Mouse (Mus musculus): ENCODE measurements around the gene Ttbk2. TPM values are rescaled to one million over a fixed set of nuclear protein-coding genes. Genes with fewer than 3 reads are reported as not detected.

Gene Ttbk2
- polyA plus RNA-seq, 1 experiment from 2014 or later = 5.2 TPM

- Histone ChIP-seq H3K36me3 (replicated peaks) (peaks cover 6% of the 10 kb centered on the region; the same call in 1 of the 2 replicates), H3K27me3 (ENCODE audit: poor library complexity, severe bottlenecking) (no peaks in the 10 kb centered on the region), H3K4me1 (no peaks in the 10 kb centered on the region), H3K27ac (no peak overlapping the region), H3K9me3 (no peaks in the 10 kb centered on the region), H3K4me3 (no peak overlapping the region)
- DNase-seq (ENCODE audit: extremely low spot score, low spot score) = no peak
- WGBS = 80% methylated on average over 5 of the region's 5 CpGs
These were observed 147.7 kb downstream of the Ttbk2 start for GRCm38 (mm10) chr2:120702675-120703074.

GRCm38 (mm10) chr2:120700379-120700885 is 150.0 kb downstream of the Ttbk2 start:
- no peaks in the 10 kb centered on the region for H3K27me3 ChIP-seq (ENCODE audit: poor library complexity, severe bottlenecking)
- no peak overlapping the region for H3K4me3 ChIP-seq
- H3K9me3 ChIP-seq = no peaks in the 10 kb centered on the region
- H3K4me1 ChIP-seq = no peaks in the 10 kb centered on the region
- peaks cover 21% of the 10 kb centered on the region for H3K36me3 ChIP-seq (replicated peaks)
- 85% methylated on average over 3 of the region's 3 CpGs for WGBS
- H3K27ac ChIP-seq = no peak overlapping the region
- no peak for DNase-seq (ENCODE audit: extremely low spot score, low spot score)

GRCm38 (mm10) chr2:120697767-120698166 is 152.6 kb downstream of the Ttbk2 start:
- H3K9me3 ChIP-seq = no peaks in the 10 kb centered on the region
- no peaks in the 10 kb centered on the region for H3K27me3 ChIP-seq (ENCODE audit: poor library complexity, severe bottlenecking)
- 88% methylated on average over 5 of the region's 5 CpGs for WGBS
- no peaks in the 10 kb centered on the region for H3K4me1 ChIP-seq
- H3K27ac ChIP-seq = no peak overlapping the region
- peaks cover 29% of the 10 kb centered on the region for H3K36me3 ChIP-seq (replicated peaks)
- DNase-seq (ENCODE audit: extremely low spot score, low spot score) = no peak
- no peak overlapping the region for H3K4me3 ChIP-seq

Other genes starting within 250 kb of the Ttbk2 start
- gene Haus2, start 241.2 kb downstream of the Ttbk2 start, polyA plus RNA-seq (2016; fragmentation: Nextera tagmentation; extraction: Ambion mirVana) = 40.5 and 43.7 TPM in 2 replicates
- 29.3 and 32.0 TPM in 2 replicates for gene Lrrc57, start 241.1 kb downstream of the Ttbk2 start, polyA plus RNA-seq (2016; fragmentation: Nextera tagmentation; extraction: Ambion mirVana)
- 2.4 and 2.9 TPM in 2 replicates for gene Stard9, start 221.5 kb downstream of the Ttbk2 start, polyA plus RNA-seq (2016; fragmentation: Nextera tagmentation; extraction: Ambion mirVana)
- 4.7 and 6.5 TPM in 2 replicates for gene Cdan1, start 476 bp downstream of the Ttbk2 start, polyA plus RNA-seq (2016; fragmentation: Nextera tagmentation; extraction: Ambion mirVana)
- gene Ubr1, start 120.1 kb upstream of the Ttbk2 start, polyA plus RNA-seq (2016; fragmentation: Nextera tagmentation; extraction: Ambion mirVana) = 27.0 and 27.7 TPM in 2 replicates
- gene Tmem62, start 126.4 kb upstream of the Ttbk2 start, polyA plus RNA-seq (2016; fragmentation: Nextera tagmentation; extraction: Ambion mirVana) = 2.0 and 3.3 TPM in 2 replicates
- 31.3 and 32.3 TPM in 2 replicates for gene Ccndbp1, start 157.8 kb upstream of the Ttbk2 start, polyA plus RNA-seq (2016; fragmentation: Nextera tagmentation; extraction: Ambion mirVana)
- gene Epb42, start 186.5 kb upstream of the Ttbk2 start, polyA plus RNA-seq (2016; fragmentation: Nextera tagmentation; extraction: Ambion mirVana) = 6.2 and 10.9 TPM in 2 replicates
- gene Tgm5, start 235.2 kb upstream of the Ttbk2 start, polyA plus RNA-seq (2016; fragmentation: Nextera tagmentation; extraction: Ambion mirVana) = not detected in 2 replicates

All from forebrain, embryonic 10.5 days (tissue).